Comparison of ENCODE assay signal across 26 mouse cellular contexts in the genomic region with DNA sequence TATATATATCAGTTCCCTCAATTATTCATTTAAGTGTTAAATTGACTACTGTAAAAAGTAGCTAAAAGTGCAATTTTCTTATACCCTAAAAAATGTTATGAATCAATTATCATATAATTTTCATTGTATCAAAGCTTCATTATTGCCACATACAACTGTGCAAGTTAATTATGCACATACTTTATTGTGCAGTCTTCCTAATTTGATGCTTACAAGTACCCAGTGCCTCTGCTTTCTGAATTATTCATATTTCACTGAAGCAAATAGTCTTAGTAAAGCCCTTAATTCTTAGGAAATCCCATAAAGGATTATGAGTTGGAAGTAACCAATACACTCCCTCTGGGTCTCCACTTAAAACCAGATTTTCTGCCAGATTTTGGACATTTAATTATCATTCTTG.
"Had no signal": no experiment of that assay in that cellular context is flagged by ENCODE, and none has a peak within 500 bp of the region (broad histone marks: within the 10 kb centered on the region; RNA-seq: fewer than 3 reads in every experiment).

No protein-coding gene starts in this region.

- H3K27ac ChIP-seq: heart, adult 2 months; heart, embryonic 13.5 days; heart, embryonic 15.5 days; hindbrain, embryonic 13.5 days; hindbrain, embryonic 15.5 days; hindbrain, postnatal 0 days; kidney, embryonic 15.5 days; kidney, postnatal 0 days; layer of hippocampus, adult 2 months; left cerebral cortex, adult 2 months; limb, embryonic 10.5 days; limb, embryonic 12.5 days had no signal

- H3K36me3 ChIP-seq: heart, embryonic 13.5 days; heart, embryonic 15.5 days; hindbrain, embryonic 13.5 days; hindbrain, embryonic 15.5 days; kidney, embryonic 15.5 days; limb, embryonic 10.5 days; limb, embryonic 12.5 days had no signal

- ATAC-seq: hindbrain, postnatal 0 days; intestine, embryonic 16.5 days had no signal

- H3K27me3 ChIP-seq: heart, embryonic 13.5 days; heart, embryonic 15.5 days; hindbrain, embryonic 13.5 days; hindbrain, embryonic 15.5 days; kidney, embryonic 15.5 days; limb, embryonic 12.5 days had no signal

- H3K4me1 ChIP-seq: heart, embryonic 13.5 days; heart, embryonic 15.5 days; hindbrain, embryonic 13.5 days; hindbrain, embryonic 15.5 days; kidney, embryonic 15.5 days; limb, embryonic 10.5 days; limb, embryonic 12.5 days had no signal

- H3K9ac ChIP-seq: heart, embryonic 13.5 days; heart, embryonic 15.5 days; hindbrain, embryonic 13.5 days; hindbrain, embryonic 15.5 days; kidney, embryonic 15.5 days; limb, embryonic 12.5 days had no signal

- H3K4me3 ChIP-seq: heart, adult 2 months; heart, embryonic 13.5 days; heart, embryonic 15.5 days; hindbrain, embryonic 13.5 days; hindbrain, embryonic 15.5 days; kidney, embryonic 15.5 days; layer of hippocampus, adult 2 months; left cerebral cortex, adult 2 months; limb, embryonic 10.5 days; limb, embryonic 12.5 days had no signal

- H3K9me3 ChIP-seq: heart, embryonic 13.5 days; heart, embryonic 15.5 days; hindbrain, embryonic 13.5 days; hindbrain, embryonic 15.5 days; kidney, embryonic 15.5 days; limb, embryonic 10.5 days; limb, embryonic 12.5 days had no signal

- DNase-seq: gastrocnemius, postnatal 14 days; gastrocnemius, postnatal 36 days; heart, adult 11 months; heart, adult 2 months; heart, postnatal 14 days; heart, postnatal 36 days; kidney, adult 11 months; kidney, adult 2 months; kidney, adult 9 months; kidney, postnatal 14 days; kidney, postnatal 4 days; liver had no signal

- H3K4me2 ChIP-seq: heart, embryonic 11.5 days; heart, embryonic 13.5 days; heart, embryonic 15.5 days; hindbrain, embryonic 13.5 days; hindbrain, embryonic 15.5 days; kidney, embryonic 15.5 days; limb, embryonic 12.5 days; liver, embryonic 11.5 days had no signal
